Mouse (Mus musculus) left cerebral cortex, postnatal 10 days (tissue): ENCODE data around the gene Arsk. TPM values are rescaled to one million over a fixed set of nuclear protein-coding genes. Genes with fewer than 3 reads are reported as not detected.

Source experiments
- DNase-seq, 2 experiments: peaks; one replicate each; pipeline ENCODE4 v3.0.0; 2021 to 2022; ENCODE audit warnings: low spot score in 2 of 2, mixed read lengths in 1 of 2; ENCODE audit errors: extremely low spot score in 1 of 2
- intact Hi-C: fragments of 180-260 bp; cut with DNase I; formaldehyde crosslinking; loops from one replicate; pipeline ENCODE4 v1.15.1; 2025
- total RNA-seq, 2 experiments: library from RNA; stranded (reverse); gene quantifications; 2 replicates each; pipeline ENCODE4 v1.2.3; 2021

The Arsk gene
- total RNA-seq, 2 experiments from 2014 or later, result 4.0 to 5.1 TPM

- intact Hi-C loops, result no loop called here
- DNase-seq, result peak; percentile 13 to 47
Observed at GRCm38 (mm10) chr13:76055391-76056232, 42.8 kb downstream of the Arsk start.

GRCm38 (mm10) chr13:76044971-76045370 is 53.5 kb downstream of the Arsk start:
- intact Hi-C loops, result no loop called here
- DNase-seq, result no peak

GRCm38 (mm10) chr13:76042455-76042854 is 56.0 kb downstream of the Arsk start:
- DNase-seq, result no peak
- intact Hi-C loops, result no loop called here

GRCm38 (mm10) chr13:76024588-76024987 is 73.9 kb downstream of the Arsk start:
- DNase-seq, result no peak
- intact Hi-C loops, result loop anchor here (5.0 kb wide), 2 partner anchors 147 to 797 kb away; no protein-coding TSS in a partner anchor

- peak in 1 of 2 experiments; percentile 21 for DNase-seq
- intact Hi-C loops, result loop anchor here (5.0 kb wide), 2 partner anchors 144 to 794 kb away; no protein-coding TSS in a partner anchor
Observed at GRCm38 (mm10) chr13:76021782-76022181, 76.7 kb downstream of the Arsk start.

GRCm38 (mm10) chr13:76018844-76019400 is 79.5 kb downstream of the Arsk start:
- DNase-seq, result no peak
- intact Hi-C loops, result loop anchor here (5.0 kb wide), 1 partner anchor 77 kb away; the partner anchor contains the start of gene Rhobtb3

- peak; percentile 96 to 99 for DNase-seq
- intact Hi-C loops, result loop anchor here (5.0 kb wide), 1 partner anchor 76 kb away; the partner anchor contains the start of gene Rhobtb3
Observed at GRCm38 (mm10) chr13:76017974-76018843, 80.3 kb downstream of the Arsk start, which contains the start of gene Rfesd. Gene Rfesd (minus strand): TSS chr13:76018719.

GRCm38 (mm10) chr13:76017465-76017864 is 81.0 kb downstream of the Arsk start:
- no peak for DNase-seq

GRCm38 (mm10) chr13:76014511-76014910 is 83.9 kb downstream of the Arsk start:
- no peak for DNase-seq
- intact Hi-C loops, result no loop called here

More at GRCm38 (mm10) chr13:76017465-76017864, 81.0 kb downstream of the Arsk start:
- intact Hi-C loops, result loop anchor here (5.0 kb wide), 1 partner anchor 75 kb away; the partner anchor contains the start of gene Rhobtb3

Other genes starting within 250 kb of the Arsk start
- 10 to 100 TPM; 17.8 to 18.5 TPM for gene Rhobtb3, start 154.7 kb downstream of the Arsk start, total RNA-seq
- gene Spata9, start 131.5 kb downstream of the Arsk start, total RNA-seq, result under 1 TPM in 1 of 2 experiments, not detected in 1; 0.47 TPM
- gene Rfesd, start 79.9 kb downstream of the Arsk start, total RNA-seq, result 10 to 100 TPM; 16.1 to 19.3 TPM
- gene Gpr150, start 41.7 kb downstream of the Arsk start, total RNA-seq, result 1 to 10 TPM; 2.6 to 2.9 TPM
- gene Ttc37, start 74 bp upstream of the Arsk start, total RNA-seq, result 10 to 100 TPM; 18.3 to 21.1 TPM
- not detected for gene Fam81b, start 206.4 kb upstream of the Arsk start, total RNA-seq